Mouse (Mus musculus): ENCODE measurements around the gene Ttyh3.

Gene Ttyh3

DNA sequence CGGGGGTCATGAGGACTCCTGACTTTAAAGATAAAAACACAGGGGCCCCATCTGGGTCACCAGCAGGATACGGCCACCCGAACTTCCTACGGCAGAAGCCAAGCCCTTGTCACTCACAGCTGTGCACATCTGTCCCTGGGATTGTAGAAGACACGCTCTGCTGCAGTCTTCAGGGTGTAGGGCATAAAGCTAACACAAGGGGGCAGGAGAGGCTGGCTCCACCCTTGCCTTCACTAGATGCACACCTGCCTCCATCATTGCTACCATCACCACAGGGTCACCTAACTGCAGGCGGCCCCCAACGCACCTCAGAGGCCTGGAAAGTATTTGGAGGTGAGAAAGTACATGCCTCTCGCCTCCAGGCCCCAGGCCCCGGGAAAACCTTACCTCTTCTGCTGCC is 19.8 kb downstream of the Ttyh3 start:
- peak in 1 of 2 experiments; percentile 44 for DNase-seq (ENCODE audit: low spot score in 2 of 2)

DNA sequence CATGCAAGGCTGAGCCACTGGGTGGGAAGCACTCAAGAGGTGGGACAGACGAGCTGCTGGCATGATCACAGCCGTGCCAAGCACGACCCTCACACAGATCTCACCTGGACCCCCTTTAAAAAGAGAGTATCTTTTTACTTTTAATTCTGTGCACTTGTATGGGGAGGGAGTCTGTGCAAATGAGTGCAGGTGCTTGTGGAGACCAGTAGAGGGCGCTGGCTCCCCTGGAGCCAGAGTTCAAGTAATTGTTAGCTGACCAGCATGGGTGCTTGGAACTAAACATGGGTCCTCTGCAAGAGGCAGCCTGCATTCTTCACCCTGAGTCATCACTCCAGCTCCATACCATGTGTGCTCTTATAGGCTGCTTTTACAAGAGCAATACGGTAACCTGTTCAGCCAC is 21.3 kb downstream of the Ttyh3 start:
- DNase-seq (ENCODE audit: low spot score in 2 of 2), result no peak

GRCm38 (mm10) chr5:140624961-140625360 is 23.9 kb downstream of the Ttyh3 start:
- no peak for DNase-seq (ENCODE audit: low spot score in 2 of 2)

- DNase-seq (ENCODE audit: low spot score in 2 of 2), result no peak
Observed at GRCm38 (mm10) chr5:140624238-140624637, 24.6 kb downstream of the Ttyh3 start.

DNA sequence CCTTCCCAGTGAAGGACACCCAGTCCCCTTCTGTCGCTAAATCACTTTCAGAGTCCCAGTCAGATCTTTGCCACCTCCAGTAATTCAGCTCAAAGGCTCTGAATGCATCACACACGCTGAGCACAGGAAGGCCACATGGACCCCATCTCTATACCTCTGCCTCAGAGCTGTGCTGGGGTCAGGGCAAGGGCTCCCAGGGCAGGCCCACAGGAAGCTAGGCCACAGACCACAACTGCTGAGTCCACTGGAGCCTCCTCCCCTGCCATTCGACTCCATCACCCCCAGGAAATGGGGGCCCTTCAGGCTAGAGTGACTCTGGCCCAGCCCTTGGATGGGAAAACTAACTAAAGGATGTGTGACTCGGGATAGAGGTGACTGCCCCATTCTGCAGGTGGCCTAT is 25.0 kb downstream of the Ttyh3 start:
- DNase-seq (ENCODE audit: low spot score in 2 of 2), result peak; percentile 56 to 69

- DNase-seq (ENCODE audit: low spot score in 2 of 2), result peak; percentile 30 to 46
Observed at GRCm38 (mm10) chr5:140622978-140623670, 25.7 kb downstream of the Ttyh3 start.

GRCm38 (mm10) chr5:140621517-140621916 is 27.3 kb downstream of the Ttyh3 start:
- DNase-seq (ENCODE audit: low spot score in 2 of 2), result no peak

GRCm38 (mm10) chr5:140621092-140621491 is 27.7 kb downstream of the Ttyh3 start:
- no peak for DNase-seq (ENCODE audit: low spot score in 2 of 2)

- DNase-seq (ENCODE audit: low spot score in 2 of 2), result no peak
Observed at GRCm38 (mm10) chr5:140619895-140620736, 28.7 kb downstream of the Ttyh3 start.

GRCm38 (mm10) chr5:140619151-140619771 is 29.6 kb downstream of the Ttyh3 start:
- peak; percentile 80 to 85 for DNase-seq (ENCODE audit: low spot score in 2 of 2)

- peak; percentile 91 to 92 for DNase-seq (ENCODE audit: low spot score in 2 of 2)
Observed at GRCm38 (mm10) chr5:140617714-140618113, 31.1 kb downstream of the Ttyh3 start.

DNA sequence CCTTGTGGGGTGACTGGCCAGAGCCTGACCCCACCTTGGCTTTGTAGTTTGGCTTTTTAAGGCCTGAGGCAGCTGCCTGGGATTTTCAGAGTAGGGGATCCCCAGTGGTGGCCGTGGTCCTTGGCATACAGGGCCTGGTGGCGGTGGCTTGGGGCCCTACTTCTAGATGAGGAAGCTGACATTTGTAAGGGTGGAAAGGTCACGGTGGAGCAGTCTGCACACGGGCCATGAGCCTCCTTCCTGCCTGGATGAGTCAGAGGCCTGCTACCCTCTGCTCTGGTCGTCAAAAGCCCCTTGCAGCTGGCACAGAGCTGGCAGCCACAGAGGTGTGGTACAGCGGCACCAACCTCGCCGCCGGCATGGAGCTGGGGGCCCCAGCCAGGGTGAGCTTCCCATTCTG is 32.1 kb downstream of the Ttyh3 start:
- peak; percentile 91 to 95 for DNase-seq (ENCODE audit: low spot score in 2 of 2)

GRCm38 (mm10) chr5:140616110-140616503 is 32.7 kb downstream of the Ttyh3 start:
- no peak for DNase-seq (ENCODE audit: low spot score in 2 of 2)

DNA sequence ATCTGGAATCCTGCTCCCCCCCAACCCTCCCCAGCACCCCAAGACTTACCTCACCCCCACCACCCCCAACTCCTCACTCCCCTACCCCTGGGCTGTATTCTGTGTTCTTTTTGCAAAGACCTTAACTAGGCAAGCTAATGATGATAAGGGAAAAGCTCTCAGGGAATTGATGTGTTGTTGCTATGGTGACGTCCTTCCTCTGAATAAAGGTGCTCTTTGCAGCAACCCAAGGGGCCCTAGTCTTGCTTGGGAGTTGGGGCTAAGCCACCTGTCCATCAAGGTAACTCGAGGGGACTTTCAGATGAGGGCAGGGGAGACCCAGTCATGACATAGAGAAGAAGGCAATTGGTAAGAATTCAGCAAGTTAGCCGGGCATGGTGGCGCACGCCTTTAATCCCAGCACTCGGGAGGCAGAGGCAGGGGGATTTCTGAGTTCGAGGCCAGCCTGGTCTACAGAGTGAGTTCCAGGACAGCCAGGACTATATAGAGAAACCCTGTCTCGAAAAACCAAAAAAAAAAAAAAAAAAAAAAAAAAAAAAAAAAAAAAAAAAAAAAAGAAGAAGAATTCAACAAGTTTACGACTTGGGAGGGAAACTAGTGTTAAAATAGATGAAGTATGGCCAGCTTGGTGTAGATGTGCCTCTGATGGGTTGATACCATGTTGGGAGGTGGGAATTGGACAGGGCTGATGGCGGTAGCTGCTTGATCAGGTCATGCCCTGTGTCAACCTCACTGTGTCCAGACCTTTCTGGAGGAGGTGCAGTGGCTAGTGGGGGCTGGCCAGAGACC is 33.3 kb downstream of the Ttyh3 start:
- no peak for DNase-seq (ENCODE audit: low spot score in 2 of 2)

DNA sequence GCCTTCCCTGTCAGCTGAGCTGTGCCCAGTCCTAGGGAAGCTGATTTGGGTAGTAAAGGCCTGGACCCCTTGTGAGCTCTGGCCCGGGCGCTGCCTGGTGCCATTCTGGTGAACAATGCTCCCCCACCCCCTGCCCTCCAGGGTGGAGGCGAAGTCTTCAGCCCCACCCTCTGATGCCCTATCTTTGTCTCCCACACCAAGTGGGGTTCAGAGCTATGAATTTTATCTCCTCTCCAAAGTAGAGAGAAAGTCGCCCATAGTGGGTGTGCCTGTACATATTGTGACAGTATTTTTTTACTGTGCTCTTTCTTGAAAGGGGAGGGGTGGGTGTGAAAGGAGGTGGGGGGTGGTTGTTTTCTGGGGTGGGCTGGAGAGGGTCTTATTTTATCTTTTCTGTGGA is 34.0 kb downstream of the Ttyh3 start:
- DNase-seq (ENCODE audit: low spot score in 2 of 2), result no peak

GRCm38 (mm10) chr5:140614141-140614540 is 34.7 kb downstream of the Ttyh3 start:
- no peak for DNase-seq (ENCODE audit: low spot score in 2 of 2)

GRCm38 (mm10) chr5:140612191-140612590 is 36.6 kb downstream of the Ttyh3 start:
- no peak for DNase-seq (ENCODE audit: low spot score in 2 of 2)

- DNase-seq (ENCODE audit: low spot score in 2 of 2), result no peak
Observed at GRCm38 (mm10) chr5:140611611-140612185, 37.1 kb downstream of the Ttyh3 start.

GRCm38 (mm10) chr5:140611021-140611583 is 37.7 kb downstream of the Ttyh3 start:
- peak; percentile 40 to 52 for DNase-seq (ENCODE audit: low spot score in 2 of 2)

DNA sequence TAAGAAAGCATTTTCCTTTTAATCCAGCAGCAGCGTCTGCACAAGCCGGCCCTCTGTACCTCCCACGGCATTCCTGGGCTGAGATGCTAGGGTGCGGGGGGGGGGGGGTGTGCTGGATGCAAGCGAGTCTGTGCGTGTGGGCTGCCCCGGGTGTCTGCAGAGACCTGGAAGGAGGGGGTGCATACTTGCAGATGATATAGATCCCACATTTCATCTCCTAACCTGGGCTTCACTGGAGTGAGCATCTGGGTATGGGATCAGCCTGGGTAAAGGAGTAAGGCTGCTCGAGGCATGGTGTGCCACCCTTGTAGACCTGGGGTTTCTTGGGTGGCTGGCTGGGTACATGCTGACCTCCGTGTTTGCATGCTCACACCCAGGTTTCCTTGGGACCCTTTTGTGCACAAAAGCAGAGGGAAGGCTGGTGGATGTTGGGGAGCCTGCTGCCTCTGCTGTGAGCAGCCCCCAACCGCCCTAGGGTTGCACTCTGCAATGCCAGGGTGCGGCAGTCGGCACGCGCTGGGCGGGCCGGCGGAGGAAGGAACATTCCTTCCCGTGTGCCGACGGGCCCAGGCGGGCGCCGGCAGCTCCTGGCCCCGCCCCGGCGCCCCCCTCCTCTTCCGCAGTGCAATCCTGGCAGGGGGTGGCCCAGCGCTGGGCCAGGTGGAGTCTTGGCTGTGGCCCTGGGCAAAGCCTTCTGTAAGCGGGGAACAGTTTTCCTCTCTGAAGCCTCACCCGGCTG is 38.4 kb downstream of the Ttyh3 start:
- DNase-seq (ENCODE audit: low spot score in 2 of 2), result no peak
